Mouse (Mus musculus): ENCODE results near the gene Capn1. TPM values are rescaled to one million over a fixed set of nuclear protein-coding genes. Genes with fewer than 3 reads are reported as not detected.

Capn1 gene
- polyA plus RNA-seq (2015; fragmentation: Nextera tagmentation; extraction: Ambion mirVana), result 4.8 and 5.8 TPM in 2 replicates

GRCm38 (mm10) chr19:6015511-6016315 lies at the start of gene Capn1:
Gene Capn1 (minus strand): TSS chr19:6015897.
- H3K27ac ChIP-seq (replicated peaks), result peak within 1 kb of the TSS; percentile 42
- H3K4me2 ChIP-seq, result peak within 1 kb of the TSS; percentile 98
- peak within 1 kb of the TSS; percentile 55 for H3K4me3 ChIP-seq
- H3K27me3 ChIP-seq, result peaks cover 17% of the 10 kb centered on the region; the same call in 1 of the 2 replicates
- 2% methylated on average over 40 of the region's 40 CpGs for WGBS
- no peaks in the 10 kb centered on the region for H3K9me3 ChIP-seq
- peak within 1 kb of the TSS; percentile 82 for H3K9ac ChIP-seq
- peaks cover 20% of the 10 kb centered on the region for H3K4me1 ChIP-seq (replicated peaks)
- ATAC-seq (ENCODE audit: low FRiP score, low read depth), result peak; percentile 70
- H3K36me3 ChIP-seq, result no peaks in the 10 kb centered on the region

GRCm38 (mm10) chr19:6063081-6063480 lies 47.4 kb upstream of the Capn1 start:
- Histone ChIP-seq H3K9ac (no peak overlapping the region), H3K4me2 (peak overlapping the region; percentile 99; the same call in 1 of the 2 replicates), H3K27me3 (no peaks in the 10 kb centered on the region), H3K27ac (replicated peaks) (no peak overlapping the region), H3K9me3 (no peaks in the 10 kb centered on the region), H3K4me1 (replicated peaks) (peaks cover 65% of the 10 kb centered on the region), H3K36me3 (peaks cover 4% of the 10 kb centered on the region; the same call in 1 of the 2 replicates), H3K4me3 (no peak overlapping the region)
- 89% methylated on average over 6 of the region's 6 CpGs for WGBS
- no peak for ATAC-seq (ENCODE audit: low FRiP score, low read depth)

- ATAC-seq (ENCODE audit: low FRiP score, low read depth), result no peak
- H3K4me1 ChIP-seq (replicated peaks), result peaks cover 62% of the 10 kb centered on the region
- peak overlapping the region; percentile 99 for H3K4me2 ChIP-seq
- H3K36me3 ChIP-seq, result peaks cover 4% of the 10 kb centered on the region; the same call in 1 of the 2 replicates
- peak overlapping the region; percentile 98 for H3K9ac ChIP-seq
- 65% methylated on average over 5 of the region's 5 CpGs for WGBS
- no peaks in the 10 kb centered on the region for H3K27me3 ChIP-seq
- no peaks in the 10 kb centered on the region for H3K9me3 ChIP-seq
- peak overlapping the region; percentile 93 for H3K4me3 ChIP-seq
- peak overlapping the region; percentile 93; the same call in 1 of the 2 replicates for H3K27ac ChIP-seq (replicated peaks)
Observed at GRCm38 (mm10) chr19:6062418-6062817, 46.7 kb upstream of the Capn1 start.

GRCm38 (mm10) chr19:6061641-6062302 lies 46.1 kb upstream of the Capn1 start:
- Histone ChIP-seq H3K4me3 (peak overlapping the region; percentile 93), H3K27ac (replicated peaks) (peak overlapping the region; percentile 93), H3K4me2 (peak overlapping the region; percentile 99), H3K9ac (peak overlapping the region; percentile 98), H3K36me3 (peaks cover 4% of the 10 kb centered on the region; the same call in 1 of the 2 replicates), H3K9me3 (no peaks in the 10 kb centered on the region), H3K4me1 (replicated peaks) (peaks cover 62% of the 10 kb centered on the region), H3K27me3 (no peaks in the 10 kb centered on the region)
- ATAC-seq (ENCODE audit: low FRiP score, low read depth), result peak; percentile 1; the same call in 1 of the 2 replicates
- WGBS, result 1% methylated on average over 44 of the region's 44 CpGs

- Histone ChIP-seq H3K4me2 (peak within 1 kb of the TSS; percentile 99), H3K9ac (peak within 1 kb of the TSS; percentile 98), H3K4me1 (replicated peaks) (peaks cover 62% of the 10 kb centered on the region), H3K9me3 (no peaks in the 10 kb centered on the region), H3K4me3 (peak within 1 kb of the TSS; percentile 93), H3K27ac (replicated peaks) (peak within 1 kb of the TSS; percentile 93), H3K36me3 (peaks cover 4% of the 10 kb centered on the region; the same call in 1 of the 2 replicates), H3K27me3 (no peaks in the 10 kb centered on the region)
- under 1% methylated on average over 58 of the region's 58 CpGs for WGBS
- ATAC-seq (ENCODE audit: low FRiP score, low read depth), result peak; percentile 67
Observed at GRCm38 (mm10) chr19:6061021-6061533, 45.4 kb upstream of the Capn1 start, which contains the start of gene Znhit2. Gene Znhit2 (plus strand): TSS chr19:6061192.

- Histone ChIP-seq H3K4me2 (peak overlapping the region; percentile 88), H3K36me3 (peaks cover 15% of the 10 kb centered on the region), H3K27ac (replicated peaks) (no peak overlapping the region), H3K4me1 (replicated peaks) (peaks cover 51% of the 10 kb centered on the region), H3K27me3 (no peaks in the 10 kb centered on the region), H3K9ac (peak overlapping the region; percentile 88), H3K9me3 (no peaks in the 10 kb centered on the region), H3K4me3 (peak overlapping the region; percentile 92)
- ATAC-seq (ENCODE audit: low FRiP score, low read depth), result no peak
- WGBS, result 89% methylated on average over 5 of the region's 5 CpGs
Observed at GRCm38 (mm10) chr19:6058966-6059365, 43.3 kb upstream of the Capn1 start.

GRCm38 (mm10) chr19:6058513-6058912 lies 42.8 kb upstream of the Capn1 start:
- Histone ChIP-seq H3K4me1 (replicated peaks) (peaks cover 47% of the 10 kb centered on the region), H3K4me2 (peak overlapping the region; percentile 88), H3K27me3 (no peaks in the 10 kb centered on the region), H3K9me3 (no peaks in the 10 kb centered on the region), H3K4me3 (peak overlapping the region; percentile 92), H3K36me3 (peaks cover 20% of the 10 kb centered on the region), H3K27ac (replicated peaks) (peak overlapping the region; percentile 88; the same call in 1 of the 2 replicates), H3K9ac (peak overlapping the region; percentile 88)
- no peak for ATAC-seq (ENCODE audit: low FRiP score, low read depth)
- WGBS, result 39% methylated on average over 5 of the region's 5 CpGs

GRCm38 (mm10) chr19:6057313-6058096 lies 41.8 kb upstream of the Capn1 start, which contains the start of the genes Mrpl49 and Fau:
Gene Mrpl49 (minus strand): TSS chr19:6057785.
Gene Fau (plus strand): TSS chr19:6057844.
- H3K4me1 ChIP-seq (replicated peaks), result peaks cover 37% of the 10 kb centered on the region
- peak within 1 kb of the TSS; percentile 92 for H3K4me3 ChIP-seq
- peak within 1 kb of the TSS; percentile 89 for H3K9ac ChIP-seq
- no peaks in the 10 kb centered on the region for H3K27me3 ChIP-seq
- WGBS, result under 1% methylated on average over 63 of the region's 63 CpGs
- peak; percentile 90 for ATAC-seq (ENCODE audit: low FRiP score, low read depth)
- no peaks in the 10 kb centered on the region for H3K9me3 ChIP-seq
- H3K4me2 ChIP-seq, result peak within 1 kb of the TSS; percentile 88
- peak within 1 kb of the TSS; percentile 88 for H3K27ac ChIP-seq (replicated peaks)
- H3K36me3 ChIP-seq, result peaks cover 30% of the 10 kb centered on the region

- Histone ChIP-seq H3K36me3 (peaks cover 38% of the 10 kb centered on the region), H3K4me2 (peak overlapping the region; percentile 88), H3K27me3 (no peaks in the 10 kb centered on the region), H3K4me3 (peak overlapping the region; percentile 92), H3K9ac (peak overlapping the region; percentile 89), H3K9me3 (no peaks in the 10 kb centered on the region), H3K27ac (replicated peaks) (no peak overlapping the region), H3K4me1 (replicated peaks) (peaks cover 28% of the 10 kb centered on the region)
- WGBS, result 60% methylated on average over 4 of the region's 4 CpGs
- no peak for ATAC-seq (ENCODE audit: low FRiP score, low read depth)
Observed at GRCm38 (mm10) chr19:6056696-6057095, 41.0 kb upstream of the Capn1 start.

- Histone ChIP-seq H3K9me3 (no peaks in the 10 kb centered on the region), H3K4me2 (no peak overlapping the region), H3K4me1 (replicated peaks) (peaks cover 23% of the 10 kb centered on the region), H3K36me3 (peaks cover 58% of the 10 kb centered on the region), H3K27ac (replicated peaks) (no peak overlapping the region), H3K27me3 (no peaks in the 10 kb centered on the region), H3K4me3 (no peak overlapping the region), H3K9ac (no peak overlapping the region)
- WGBS, result 88% methylated on average over 5 of the region's 5 CpGs
- ATAC-seq (ENCODE audit: low FRiP score, low read depth), result no peak
Observed at GRCm38 (mm10) chr19:6054296-6054695, 38.6 kb upstream of the Capn1 start.

- no peak overlapping the region for H3K4me2 ChIP-seq
- H3K4me3 ChIP-seq, result no peak overlapping the region
- peaks cover 26% of the 10 kb centered on the region for H3K4me1 ChIP-seq (replicated peaks)
- no peak overlapping the region for H3K27ac ChIP-seq (replicated peaks)
- peaks cover 69% of the 10 kb centered on the region for H3K36me3 ChIP-seq
- H3K9me3 ChIP-seq, result no peaks in the 10 kb centered on the region
- H3K27me3 ChIP-seq, result no peaks in the 10 kb centered on the region
- no peak overlapping the region for H3K9ac ChIP-seq
- ATAC-seq (ENCODE audit: low FRiP score, low read depth), result no peak
- 86% methylated on average over 7 of the region's 7 CpGs for WGBS
Observed at GRCm38 (mm10) chr19:6052516-6052915, 36.8 kb upstream of the Capn1 start.
